Mouse (Mus musculus): ENCODE measurements around the gene Shc1. TPM values are rescaled to one million over a fixed set of nuclear protein-coding genes. Genes with fewer than 3 reads are reported as not detected.

Gene Shc1
- total RNA-seq, 2 experiments from 2014 or later: 24.1 to 25.2 TPM

Other genes with a start within 250 kb of the Shc1 start
- 20.3 and 24.0 TPM in 2 replicates for gene Scamp3, start 241.0 kb upstream of the Shc1 start, total RNA-seq (2015; ENCODE audit: low replicate concordance)
- gene Scamp3, start 241.0 kb upstream of the Shc1 start, total RNA-seq (2017; ENCODE audit: low replicate concordance): 3.5 and 5.8 TPM in 2 replicates
- gene Fam189b, start 235.3 kb upstream of the Shc1 start, total RNA-seq (2015; ENCODE audit: low replicate concordance): 3.3 and 18.6 TPM in 2 replicates
- gene Fam189b, start 235.3 kb upstream of the Shc1 start, total RNA-seq (2017; ENCODE audit: low replicate concordance): 1.8 TPM in 1 of 2 replicates, not detected in the other
- gene Gba, start 215.5 kb upstream of the Shc1 start, total RNA-seq (2015; ENCODE audit: low replicate concordance): 11.1 and 18.8 TPM in 2 replicates
- gene Gba, start 215.5 kb upstream of the Shc1 start, total RNA-seq (2017; ENCODE audit: low replicate concordance): 12.9 and 13.2 TPM in 2 replicates
- gene Thbs3, start 203.3 kb upstream of the Shc1 start, total RNA-seq (2015; ENCODE audit: low replicate concordance): not detected in 2 replicates
- gene Thbs3, start 203.3 kb upstream of the Shc1 start, total RNA-seq (2017; ENCODE audit: low replicate concordance): 1.7 TPM in 1 of 2 replicates, not detected in the other
- gene Mtx1, start 191.4 kb upstream of the Shc1 start, total RNA-seq (2015; ENCODE audit: low replicate concordance): 4.0 and 13.4 TPM in 2 replicates
- 8.6 and 13.4 TPM in 2 replicates for gene Mtx1, start 191.4 kb upstream of the Shc1 start, total RNA-seq (2017; ENCODE audit: low replicate concordance)
- gene Muc1, start 189.4 kb upstream of the Shc1 start, total RNA-seq (2015; ENCODE audit: low replicate concordance): not detected in 2 replicates
- gene Muc1, start 189.4 kb upstream of the Shc1 start, total RNA-seq (2017; ENCODE audit: low replicate concordance): not detected in 2 replicates
- 47.0 and 49.8 TPM in 2 replicates for gene Krtcap2, start 172.5 kb upstream of the Shc1 start, total RNA-seq (2015; ENCODE audit: low replicate concordance)
- gene Krtcap2, start 172.5 kb upstream of the Shc1 start, total RNA-seq (2017; ENCODE audit: low replicate concordance): 17.8 and 31.8 TPM in 2 replicates
- not detected in 2 replicates for gene Trim46, start 172.1 kb upstream of the Shc1 start, total RNA-seq (2015; ENCODE audit: low replicate concordance)
- gene Trim46, start 172.1 kb upstream of the Shc1 start, total RNA-seq (2017; ENCODE audit: low replicate concordance): not detected in 2 replicates
- gene Dpm3, start 159.1 kb upstream of the Shc1 start, total RNA-seq (2015; ENCODE audit: low replicate concordance): 16.1 and 42.3 TPM in 2 replicates
- 4.3 TPM in 1 of 2 replicates, not detected in the other for gene Dpm3, start 159.1 kb upstream of the Shc1 start, total RNA-seq (2017; ENCODE audit: low replicate concordance)
- gene Slc50a1, start 147.9 kb upstream of the Shc1 start, total RNA-seq (2015; ENCODE audit: low replicate concordance): 8.8 and 12.9 TPM in 2 replicates
- gene Slc50a1, start 147.9 kb upstream of the Shc1 start, total RNA-seq (2017; ENCODE audit: low replicate concordance): 10.9 and 11.5 TPM in 2 replicates
- not detected in 2 replicates for gene Efna1, start 137.3 kb upstream of the Shc1 start, total RNA-seq (2015; ENCODE audit: low replicate concordance)
- gene Efna1, start 137.3 kb upstream of the Shc1 start, total RNA-seq (2017; ENCODE audit: low replicate concordance): not detected in 2 replicates
- gene Efna3, start 95.5 kb upstream of the Shc1 start, total RNA-seq (2015; ENCODE audit: low replicate concordance): not detected in 2 replicates
- gene Efna3, start 95.5 kb upstream of the Shc1 start, total RNA-seq (2017; ENCODE audit: low replicate concordance): not detected in 2 replicates
- gene Efna4, start 80.4 kb upstream of the Shc1 start, total RNA-seq (2015; ENCODE audit: low replicate concordance): not detected in 2 replicates
- gene Efna4, start 80.4 kb upstream of the Shc1 start, total RNA-seq (2017; ENCODE audit: low replicate concordance): not detected in 2 replicates
- gene Adam15, start 68.4 kb upstream of the Shc1 start, total RNA-seq (2015; ENCODE audit: low replicate concordance): 25.3 and 34.2 TPM in 2 replicates
- 5.0 and 14.1 TPM in 2 replicates for gene Adam15, start 68.4 kb upstream of the Shc1 start, total RNA-seq (2017; ENCODE audit: low replicate concordance)
- not detected in 2 replicates for gene Dcst2, start 56.5 kb upstream of the Shc1 start, total RNA-seq (2015; ENCODE audit: low replicate concordance)
- not detected in 2 replicates for gene Dcst2, start 56.5 kb upstream of the Shc1 start, total RNA-seq (2017; ENCODE audit: low replicate concordance)
- gene Dcst1, start 53.2 kb upstream of the Shc1 start, total RNA-seq (2015; ENCODE audit: low replicate concordance): not detected in 2 replicates
- not detected in 2 replicates for gene Dcst1, start 53.2 kb upstream of the Shc1 start, total RNA-seq (2017; ENCODE audit: low replicate concordance)
- gene Zbtb7b, start 23.7 kb upstream of the Shc1 start, total RNA-seq (2015; ENCODE audit: low replicate concordance): 5.8 and 7.7 TPM in 2 replicates
- 5.4 and 15.2 TPM in 2 replicates for gene Zbtb7b, start 23.7 kb upstream of the Shc1 start, total RNA-seq (2017; ENCODE audit: low replicate concordance)
- 0.63 and 3.7 TPM in 2 replicates for gene Lenep, start 15.7 kb upstream of the Shc1 start, total RNA-seq (2015; ENCODE audit: low replicate concordance)
- gene Lenep, start 15.7 kb upstream of the Shc1 start, total RNA-seq (2017; ENCODE audit: low replicate concordance): 0.17 TPM in 1 of 2 replicates, not detected in the other
- gene Flad1, start 6.6 kb upstream of the Shc1 start, total RNA-seq (2015; ENCODE audit: low replicate concordance): 2.1 and 6.3 TPM in 2 replicates
- gene Flad1, start 6.6 kb upstream of the Shc1 start, total RNA-seq (2017; ENCODE audit: low replicate concordance): 1.8 and 3.1 TPM in 2 replicates
- gene Cks1b, start 60 bp upstream of the Shc1 start, total RNA-seq (2015; ENCODE audit: low replicate concordance): 67.9 and 79.9 TPM in 2 replicates
- 37.4 and 42.1 TPM in 2 replicates for gene Cks1b, start 60 bp upstream of the Shc1 start, total RNA-seq (2017; ENCODE audit: low replicate concordance)
- 9.8 and 11.5 TPM in 2 replicates for gene Pygo2, start 11.8 kb downstream of the Shc1 start, total RNA-seq (2015; ENCODE audit: low replicate concordance)
- 5.6 and 12.4 TPM in 2 replicates for gene Pygo2, start 11.8 kb downstream of the Shc1 start, total RNA-seq (2017; ENCODE audit: low replicate concordance)
- gene Pbxip1, start 18.3 kb downstream of the Shc1 start, total RNA-seq (2015; ENCODE audit: low replicate concordance): 3.8 and 4.2 TPM in 2 replicates
- gene Pbxip1, start 18.3 kb downstream of the Shc1 start, total RNA-seq (2017; ENCODE audit: low replicate concordance): 6.2 and 8.6 TPM in 2 replicates
- gene Pmvk, start 36.1 kb downstream of the Shc1 start, total RNA-seq (2015; ENCODE audit: low replicate concordance): 5.4 and 8.1 TPM in 2 replicates
- gene Pmvk, start 36.1 kb downstream of the Shc1 start, total RNA-seq (2017; ENCODE audit: low replicate concordance): 6.6 and 10.1 TPM in 2 replicates
- gene Kcnn3, start 101.7 kb downstream of the Shc1 start, total RNA-seq (2015; ENCODE audit: low replicate concordance): not detected in 2 replicates
- 0.26 TPM in 1 of 2 replicates, not detected in the other for gene Kcnn3, start 101.7 kb downstream of the Shc1 start, total RNA-seq (2017; ENCODE audit: low replicate concordance)

Data from erythroblast, adult 5-6 weeks (primary cell).